Mouse (Mus musculus): Measurements from ENCODE around the gene Scyl3.

The Scyl3 gene

DNA sequence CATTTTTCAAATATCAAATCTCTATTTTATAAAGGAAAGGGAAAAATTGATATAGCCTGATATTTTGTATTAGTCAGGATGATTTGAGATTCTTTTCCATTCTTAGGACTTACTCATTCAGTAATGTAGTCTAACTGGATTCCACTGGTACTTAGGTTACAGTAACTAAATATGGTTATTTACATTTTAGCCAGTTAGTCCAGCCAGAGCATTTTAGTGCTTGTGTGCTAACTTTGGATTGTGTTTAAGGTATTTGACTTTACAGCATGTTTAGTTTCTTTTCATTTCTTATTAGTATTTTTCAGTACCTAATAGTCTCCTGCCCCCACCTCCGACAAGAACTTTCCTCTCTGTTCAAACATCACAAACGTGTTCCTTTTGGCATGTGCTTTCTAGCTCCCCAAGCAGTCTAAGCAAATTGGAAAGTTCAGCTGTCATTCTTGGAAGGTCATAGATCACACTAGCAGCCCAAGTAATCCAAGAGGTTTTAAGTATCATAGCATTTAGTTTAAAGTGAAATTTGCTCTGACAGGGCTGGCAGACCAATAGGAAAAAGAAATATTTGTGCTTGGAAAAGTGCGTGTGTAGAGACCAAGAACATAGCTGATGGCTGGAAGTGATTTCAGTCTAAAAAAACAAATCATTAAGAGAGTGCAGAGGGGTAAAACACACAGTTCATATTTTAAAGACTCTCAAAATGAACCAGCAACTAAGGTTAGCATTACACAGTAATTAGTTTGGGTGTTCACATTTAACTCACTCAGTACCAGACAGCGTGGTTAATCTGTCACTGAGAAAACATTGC lies 21.7 kb upstream of the Scyl3 start:
- TF ChIP-seq NANOG (IDR thresholded peaks at IDR 0.05; ENCODE audit: borderline replicate concordance, low read length) (no peak), CTCF (conservative IDR thresholded peaks at IDR 0.05; ENCODE audit: low read length) (no peak), POU5F1 (IDR thresholded peaks at IDR 0.05; ENCODE audit: borderline replicate concordance, low read length) (no peak)

DNA sequence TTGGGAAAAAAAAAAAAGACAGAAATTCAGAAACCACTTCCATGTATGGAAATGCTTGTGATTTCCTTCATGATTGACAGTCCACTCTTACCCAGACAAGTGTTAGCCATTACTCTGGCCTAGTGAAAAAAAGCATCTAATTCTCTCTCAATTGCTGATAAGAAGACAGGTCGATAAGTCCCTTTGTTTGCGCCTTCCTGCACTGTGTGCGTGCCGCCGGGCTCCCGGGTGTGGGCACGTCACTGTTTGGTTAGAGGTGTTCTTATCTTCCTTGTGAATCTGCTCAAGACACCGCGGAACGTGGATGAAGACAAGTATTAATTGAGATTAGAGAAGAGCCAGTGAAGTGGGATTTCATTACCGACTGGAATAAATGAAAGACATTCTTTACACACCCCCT lies 20.5 kb upstream of the Scyl3 start:
- Histone ChIP-seq H3K27me3 (ENCODE audit: insufficient read depth, low read length) (no peaks in the 10 kb centered on the region), H3K4me1 (replicated peaks; ENCODE audit: low read depth, low read length) (no peaks in the 10 kb centered on the region), H3K36me3 (ENCODE audit: insufficient read depth, low read length) (no peaks in the 10 kb centered on the region), H3K9me3 (ENCODE audit: low read length) (no peaks in the 10 kb centered on the region), H3K4me3 (replicated peaks; ENCODE audit: low read length) (no peak overlapping the region)
- no peak for TF ChIP-seq CTCF (conservative IDR thresholded peaks at IDR 0.05; ENCODE audit: low read length)
- no peak for TF ChIP-seq POU5F1 (IDR thresholded peaks at IDR 0.05; ENCODE audit: borderline replicate concordance, low read length)
- TF ChIP-seq NANOG (IDR thresholded peaks at IDR 0.05; ENCODE audit: borderline replicate concordance, low read length), result no peak

More for the DNA sequence above, 21.7 kb upstream of the Scyl3 start:
- Histone ChIP-seq H3K9me3 (ENCODE audit: low read length) (no peaks in the 10 kb centered on the region), H3K4me1 (replicated peaks; ENCODE audit: low read depth, low read length) (no peaks in the 10 kb centered on the region), H3K36me3 (ENCODE audit: insufficient read depth, low read length) (no peaks in the 10 kb centered on the region), H3K4me3 (replicated peaks; ENCODE audit: low read length) (no peak overlapping the region), H3K27me3 (ENCODE audit: insufficient read depth, low read length) (no peaks in the 10 kb centered on the region)

GRCm38 (mm10) chr1:163910343-163910742 lies 18.6 kb upstream of the Scyl3 start:
- H3K4me1 ChIP-seq (replicated peaks; ENCODE audit: low read depth, low read length), result no peaks in the 10 kb centered on the region
- H3K4me3 ChIP-seq (replicated peaks; ENCODE audit: low read length), result no peak overlapping the region
- H3K9me3 ChIP-seq (ENCODE audit: low read length), result no peaks in the 10 kb centered on the region
- H3K27me3 ChIP-seq (ENCODE audit: insufficient read depth, low read length), result no peaks in the 10 kb centered on the region
- TF ChIP-seq POU5F1 (IDR thresholded peaks at IDR 0.05; ENCODE audit: borderline replicate concordance, low read length), result no peak
- peak; percentile 82 for TF ChIP-seq CTCF (conservative IDR thresholded peaks at IDR 0.05; ENCODE audit: low read length)
- H3K36me3 ChIP-seq (ENCODE audit: insufficient read depth, low read length), result no peaks in the 10 kb centered on the region

DNA sequence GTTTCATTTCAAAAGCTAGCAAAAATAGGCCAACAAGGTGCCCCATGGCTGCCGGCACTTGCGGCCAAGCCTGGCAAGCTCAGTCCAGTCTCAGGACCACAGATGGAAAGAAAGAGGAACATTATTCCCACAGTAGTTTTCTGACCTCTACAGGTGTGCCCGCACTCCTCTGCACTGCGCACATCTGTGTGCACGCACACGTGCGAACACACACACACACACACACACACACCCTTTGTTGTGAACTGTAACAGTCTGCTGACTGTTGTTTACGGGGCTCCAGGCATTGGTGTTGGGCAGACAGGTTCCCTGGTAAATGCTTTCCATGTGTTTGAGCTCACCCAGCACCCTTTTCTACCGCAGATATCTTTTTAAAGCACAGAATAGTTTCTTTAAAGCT lies 18.1 kb upstream of the Scyl3 start:
- no peak for TF ChIP-seq CTCF (conservative IDR thresholded peaks at IDR 0.05; ENCODE audit: low read length)
- no peak for TF ChIP-seq NANOG (IDR thresholded peaks at IDR 0.05; ENCODE audit: borderline replicate concordance, low read length)
- no peak for TF ChIP-seq POU5F1 (IDR thresholded peaks at IDR 0.05; ENCODE audit: borderline replicate concordance, low read length)
- no peaks in the 10 kb centered on the region for H3K9me3 ChIP-seq (ENCODE audit: low read length)
- H3K4me1 ChIP-seq (replicated peaks; ENCODE audit: low read depth, low read length), result no peaks in the 10 kb centered on the region
- H3K4me3 ChIP-seq (replicated peaks; ENCODE audit: low read length), result no peak overlapping the region
- no peaks in the 10 kb centered on the region for H3K27me3 ChIP-seq (ENCODE audit: insufficient read depth, low read length)
- no peaks in the 10 kb centered on the region for H3K36me3 ChIP-seq (ENCODE audit: insufficient read depth, low read length)

GRCm38 (mm10) chr1:163911981-163912380 lies 16.9 kb upstream of the Scyl3 start:
- no peaks in the 10 kb centered on the region for H3K9me3 ChIP-seq (ENCODE audit: low read length)
- H3K27me3 ChIP-seq (ENCODE audit: insufficient read depth, low read length), result no peaks in the 10 kb centered on the region
- H3K4me3 ChIP-seq (replicated peaks; ENCODE audit: low read length), result no peak overlapping the region
- no peaks in the 10 kb centered on the region for H3K36me3 ChIP-seq (ENCODE audit: insufficient read depth, low read length)
- TF ChIP-seq NANOG (IDR thresholded peaks at IDR 0.05; ENCODE audit: borderline replicate concordance, low read length), result no peak
- TF ChIP-seq POU5F1 (IDR thresholded peaks at IDR 0.05; ENCODE audit: borderline replicate concordance, low read length), result no peak
- TF ChIP-seq CTCF (conservative IDR thresholded peaks at IDR 0.05; ENCODE audit: low read length), result no peak
- H3K4me1 ChIP-seq (replicated peaks; ENCODE audit: low read depth, low read length), result no peaks in the 10 kb centered on the region

DNA sequence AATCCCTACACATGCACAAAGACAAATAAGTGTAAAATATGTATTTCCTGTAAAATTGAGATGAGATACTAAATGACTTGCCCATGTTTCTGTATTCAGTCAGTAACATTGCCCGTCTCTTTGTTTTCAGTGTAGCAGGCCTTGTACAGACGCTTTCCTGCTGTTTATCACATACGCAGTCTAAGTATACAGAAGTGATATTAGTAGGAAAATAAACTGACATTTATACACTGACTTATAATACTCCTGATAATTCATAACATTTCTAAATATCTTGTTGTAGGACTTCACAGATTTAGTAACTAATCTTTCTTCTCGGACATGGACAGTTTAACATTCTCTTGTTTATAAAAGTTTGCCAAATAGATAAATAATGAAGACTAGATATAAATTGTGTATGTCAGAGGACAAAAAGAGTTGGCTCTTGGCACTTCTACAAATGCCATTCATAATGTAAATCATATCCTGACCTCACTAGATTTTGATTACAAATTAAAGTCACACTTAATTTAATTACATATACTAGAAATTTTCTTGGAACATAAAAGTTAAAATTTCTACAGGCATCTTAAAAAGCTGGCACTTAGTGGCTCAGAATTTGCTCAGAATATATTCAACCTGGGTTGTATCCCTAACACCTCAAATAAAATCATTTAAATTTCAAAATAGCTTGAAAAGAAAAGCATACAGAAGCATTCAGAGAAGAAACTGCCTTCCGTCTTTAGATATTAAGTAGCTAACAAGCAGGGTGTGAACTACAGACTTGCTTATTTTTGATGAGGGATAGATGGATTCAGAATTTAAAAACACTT lies 11.3 kb upstream of the Scyl3 start:
- H3K4me3 ChIP-seq (replicated peaks; ENCODE audit: low read length), result no peak overlapping the region
- peaks cover 4% of the 10 kb centered on the region; the same call in 1 of the 2 replicates for H3K9me3 ChIP-seq (ENCODE audit: low read length)
- no peaks in the 10 kb centered on the region for H3K27me3 ChIP-seq (ENCODE audit: insufficient read depth, low read length)
- TF ChIP-seq NANOG (IDR thresholded peaks at IDR 0.05; ENCODE audit: borderline replicate concordance, low read length) (no peak), POU5F1 (IDR thresholded peaks at IDR 0.05; ENCODE audit: borderline replicate concordance, low read length) (no peak), CTCF (conservative IDR thresholded peaks at IDR 0.05; ENCODE audit: low read length) (no peak)
- no peaks in the 10 kb centered on the region for H3K36me3 ChIP-seq (ENCODE audit: insufficient read depth, low read length)
- H3K4me1 ChIP-seq (replicated peaks; ENCODE audit: low read depth, low read length), result no peaks in the 10 kb centered on the region

- no peaks in the 10 kb centered on the region for H3K9me3 ChIP-seq (ENCODE audit: low read length)
- no peaks in the 10 kb centered on the region for H3K27me3 ChIP-seq (ENCODE audit: insufficient read depth, low read length)
- TF ChIP-seq NANOG (IDR thresholded peaks at IDR 0.05; ENCODE audit: borderline replicate concordance, low read length) (no peak), POU5F1 (IDR thresholded peaks at IDR 0.05; ENCODE audit: borderline replicate concordance, low read length) (no peak), CTCF (conservative IDR thresholded peaks at IDR 0.05; ENCODE audit: low read length) (no peak)
- H3K4me1 ChIP-seq (replicated peaks; ENCODE audit: low read depth, low read length), result peaks cover 5% of the 10 kb centered on the region
- no peaks in the 10 kb centered on the region for H3K36me3 ChIP-seq (ENCODE audit: insufficient read depth, low read length)
- H3K4me3 ChIP-seq (replicated peaks; ENCODE audit: low read length), result no peak overlapping the region
These were observed 4.8 kb upstream of the Scyl3 start for GRCm38 (mm10) chr1:163924093-163924492.

GRCm38 (mm10) chr1:163929636-163930457 lies 947 bp downstream of the Scyl3 start:
- no peaks in the 10 kb centered on the region for H3K27me3 ChIP-seq (ENCODE audit: insufficient read depth, low read length)
- H3K4me1 ChIP-seq (replicated peaks; ENCODE audit: low read depth, low read length), result peaks cover 32% of the 10 kb centered on the region
- peak overlapping the region; percentile 95 for H3K4me3 ChIP-seq (replicated peaks; ENCODE audit: low read length)
- H3K36me3 ChIP-seq (ENCODE audit: insufficient read depth, low read length), result peaks cover 18% of the 10 kb centered on the region
- H3K9me3 ChIP-seq (ENCODE audit: low read length), result no peaks in the 10 kb centered on the region
- TF ChIP-seq CTCF (conservative IDR thresholded peaks at IDR 0.05; ENCODE audit: low read length) (no peak), POU5F1 (IDR thresholded peaks at IDR 0.05; ENCODE audit: borderline replicate concordance, low read length) (no peak), NANOG (IDR thresholded peaks at IDR 0.05; ENCODE audit: borderline replicate concordance, low read length) (no peak)
